Mouse (Mus musculus): ENCODE results near the gene Thg1l. TPM values are rescaled to one million over a fixed set of nuclear protein-coding genes. Genes with fewer than 3 reads are reported as not detected.
A peak's percentile ranks its signal among the peaks of the same experiment; 100 is the strongest.

Thg1l gene
- polyA plus RNA-seq, 1 experiment from 2014 or later = 14.3 TPM

- no peak for ATAC-seq (ENCODE audit: insufficient number of reproducible peaks, low FRiP score, low TSS enrichment, low read depth)
- Histone ChIP-seq H3K4me3 (ENCODE audit: low read depth, low read length) (no peak overlapping the region), H3K36me3 (ENCODE audit: control insufficient read depth, insufficient read depth, low read length) (peaks cover 22% of the 10 kb centered on the region; the same call in 1 of the 2 replicates), H3K4me1 (ENCODE audit: control insufficient read depth, insufficient read depth, low read length) (no peaks in the 10 kb centered on the region), H3K27ac (replicated peaks; ENCODE audit: low read depth, low read length) (no peak overlapping the region), H3K9ac (ENCODE audit: low read length) (no peak overlapping the region), H3K9me3 (ENCODE audit: control insufficient read depth, low read length) (no peaks in the 10 kb centered on the region), H3K27me3 (ENCODE audit: control insufficient read depth, insufficient read depth, low read length) (no peaks in the 10 kb centered on the region), H3K4me2 (ENCODE audit: low read depth, severe bottlenecking) (no peak overlapping the region)
- DNase-seq (ENCODE audit: low spot score) = no peak
- 89% methylated on average over 5 of the region's 5 CpGs for WGBS
Observed at GRCm38 (mm10) chr11:45907301-45907700, 48.0 kb downstream of the Thg1l start.

- ATAC-seq (ENCODE audit: insufficient number of reproducible peaks, low FRiP score, low TSS enrichment, low read depth) (no peak), DNase-seq (ENCODE audit: low spot score) (no peak)
- no peaks in the 10 kb centered on the region for H3K27me3 ChIP-seq (ENCODE audit: control insufficient read depth, insufficient read depth, low read length)
- no peaks in the 10 kb centered on the region for H3K9me3 ChIP-seq (ENCODE audit: control insufficient read depth, low read length)
- H3K9ac ChIP-seq (ENCODE audit: low read length) = no peak overlapping the region
- no peak overlapping the region for H3K4me2 ChIP-seq (ENCODE audit: low read depth, severe bottlenecking)
- H3K4me3 ChIP-seq (ENCODE audit: low read depth, low read length) = no peak overlapping the region
- H3K27ac ChIP-seq (replicated peaks; ENCODE audit: low read depth, low read length) = no peak overlapping the region
- peaks cover 20% of the 10 kb centered on the region; the same call in 1 of the 2 replicates for H3K36me3 ChIP-seq (ENCODE audit: control insufficient read depth, insufficient read depth, low read length)
- H3K4me1 ChIP-seq (ENCODE audit: control insufficient read depth, insufficient read depth, low read length) = no peaks in the 10 kb centered on the region
- whole genome bisulfite sequencing = 84% methylated on average over 8 of the region's 8 CpGs
Observed at GRCm38 (mm10) chr11:45906109-45906786, 49.0 kb downstream of the Thg1l start.

GRCm38 (mm10) chr11:45900233-45901015, 54.9 kb downstream of the Thg1l start:
- Histone ChIP-seq H3K4me3 (ENCODE audit: low read depth, low read length) (no peak overlapping the region), H3K4me2 (ENCODE audit: low read depth, severe bottlenecking) (no peak overlapping the region), H3K4me1 (ENCODE audit: control insufficient read depth, insufficient read depth, low read length) (peaks cover 6% of the 10 kb centered on the region), H3K9me3 (ENCODE audit: control insufficient read depth, low read length) (no peaks in the 10 kb centered on the region), H3K36me3 (ENCODE audit: control insufficient read depth, insufficient read depth, low read length) (peaks cover 10% of the 10 kb centered on the region; the same call in 1 of the 2 replicates), H3K27me3 (ENCODE audit: control insufficient read depth, insufficient read depth, low read length) (no peaks in the 10 kb centered on the region), H3K27ac (replicated peaks; ENCODE audit: low read depth, low read length) (no peak overlapping the region), H3K9ac (ENCODE audit: low read length) (no peak overlapping the region)
- ATAC-seq (ENCODE audit: insufficient number of reproducible peaks, low FRiP score, low TSS enrichment, low read depth) (0 out of 2 replicates have a peak, but pooled peaks have one; percentile 39), DNase-seq (ENCODE audit: low spot score) (peak; percentile 65)
- WGBS = 52% methylated on average over 11 of the region's 11 CpGs

- 89% methylated on average over 2 of the region's 2 CpGs for WGBS
- no peak for ATAC-seq (ENCODE audit: insufficient number of reproducible peaks, low FRiP score, low TSS enrichment, low read depth)
Observed at GRCm38 (mm10) chr11:45897392-45897791, 57.9 kb downstream of the Thg1l start.

More at GRCm38 (mm10) chr11:45897392-45897791, 57.9 kb downstream of the Thg1l start:
- no peak overlapping the region for H3K4me2 ChIP-seq (ENCODE audit: low read depth, severe bottlenecking)
- peaks cover 15% of the 10 kb centered on the region; the same call in 1 of the 2 replicates for H3K36me3 ChIP-seq (ENCODE audit: control insufficient read depth, insufficient read depth, low read length)
- H3K4me1 ChIP-seq (ENCODE audit: control insufficient read depth, insufficient read depth, low read length) = peaks cover 6% of the 10 kb centered on the region
- no peaks in the 10 kb centered on the region for H3K27me3 ChIP-seq (ENCODE audit: control insufficient read depth, insufficient read depth, low read length)
- no peak for DNase-seq (ENCODE audit: low spot score)
- H3K4me3 ChIP-seq (ENCODE audit: low read depth, low read length) = no peak overlapping the region
- H3K27ac ChIP-seq (replicated peaks; ENCODE audit: low read depth, low read length) = no peak overlapping the region
- H3K9ac ChIP-seq (ENCODE audit: low read length) = no peak overlapping the region
- no peaks in the 10 kb centered on the region for H3K9me3 ChIP-seq (ENCODE audit: control insufficient read depth, low read length)

Other genes with a start within 250 kb of the Thg1l start
- 77.6 and 81.0 TPM in 2 replicates for gene Clint1, start 103.4 kb downstream of the Thg1l start, polyA plus RNA-seq (2014; fragmentation: Nextera tagmentation; extraction: Ambion mirVana)
- gene Lsm11, start 10.6 kb downstream of the Thg1l start, polyA plus RNA-seq (2014; fragmentation: Nextera tagmentation; extraction: Ambion mirVana) = 8.0 and 9.6 TPM in 2 replicates
- gene Sox30, start 24.8 kb upstream of the Thg1l start, polyA plus RNA-seq (2014; fragmentation: Nextera tagmentation; extraction: Ambion mirVana) = 0.20 and 0.23 TPM in 2 replicates
- 3.4 and 4.8 TPM in 2 replicates for gene Gm12166, start 96.8 kb upstream of the Thg1l start, polyA plus RNA-seq (2014; fragmentation: Nextera tagmentation; extraction: Ambion mirVana)
- 11.0 and 12.1 TPM in 2 replicates for gene Adam19, start 100.5 kb upstream of the Thg1l start, polyA plus RNA-seq (2014; fragmentation: Nextera tagmentation; extraction: Ambion mirVana)
- gene Nipal4, start 211.0 kb upstream of the Thg1l start, polyA plus RNA-seq (2014; fragmentation: Nextera tagmentation; extraction: Ambion mirVana) = 0.54 and 0.71 TPM in 2 replicates

All from limb, embryonic 11.5 days (tissue).